Mouse (Mus musculus) cortical plate, adult 2 months (tissue): ENCODE results near the gene Gzmm. TPM values are rescaled to one million over a fixed set of nuclear protein-coding genes. Genes with fewer than 3 reads are reported as not detected.

Source experiments
- H3K27ac ChIP-seq: fragments of 200-500 bp; 2 replicates; pipeline ENCODE4 v1.5.1; 2012; ENCODE audit warnings: low read length, control low read depth, inconsistent platforms; ENCODE audit not compliant: insufficient read depth
- H3K4me1 ChIP-seq: fragments of 200-500 bp; 2 replicates; pipeline ENCODE4 v1.6.1; 2011; ENCODE audit warnings: low read length; ENCODE audit not compliant: control insufficient read depth, insufficient read depth
- H3K4me3 ChIP-seq: fragments of 200-500 bp; 2 replicates; pipeline ENCODE4 v1.5.1; 2011; ENCODE audit warnings: mild to moderate bottlenecking, low read length, control low read depth; ENCODE audit not compliant: insufficient read depth
- CTCF ChIP-seq: fragments of 200-500 bp; IDR thresholded peaks from 2 replicates; pipeline ENCODE4 v1.5.1; 2011; ENCODE audit warnings: mild to moderate bottlenecking, control low read depth, low read length; ENCODE audit not compliant: insufficient read depth; ENCODE audit errors: extremely low read depth
- POLR2A ChIP-seq: fragments of 200-500 bp; IDR thresholded peaks from 2 replicates; pipeline ENCODE4 v1.6.1; 2011; ENCODE audit warnings: mild to moderate bottlenecking, low read length, control low read depth; ENCODE audit not compliant: insufficient read depth; ENCODE audit errors: extremely low read depth
- polyA plus RNA-seq: library from polyadenylated mRNA; depleted of rRNA; stranded (reverse); fragments of >200 nt; gene quantifications from 2 replicates; pipeline ENCODE4 v1.2.3, GENCODE M21; 2012

Gzmm gene
- polyA plus RNA-seq, 1 experiment = 1.1 TPM

- H3K4me1 ChIP-seq = peaks cover 8% of the 10 kb centered on the region; the same call in 1 of the 2 replicates
- TF ChIP-seq CTCF = no peak
- TF ChIP-seq POLR2A = no peak
- H3K27ac ChIP-seq = no peak overlapping the region
- no peak overlapping the region for H3K4me3 ChIP-seq
These were observed 32.3 kb downstream of the Gzmm start for GRCm38 (mm10) chr10:79721089-79721488.

DNA sequence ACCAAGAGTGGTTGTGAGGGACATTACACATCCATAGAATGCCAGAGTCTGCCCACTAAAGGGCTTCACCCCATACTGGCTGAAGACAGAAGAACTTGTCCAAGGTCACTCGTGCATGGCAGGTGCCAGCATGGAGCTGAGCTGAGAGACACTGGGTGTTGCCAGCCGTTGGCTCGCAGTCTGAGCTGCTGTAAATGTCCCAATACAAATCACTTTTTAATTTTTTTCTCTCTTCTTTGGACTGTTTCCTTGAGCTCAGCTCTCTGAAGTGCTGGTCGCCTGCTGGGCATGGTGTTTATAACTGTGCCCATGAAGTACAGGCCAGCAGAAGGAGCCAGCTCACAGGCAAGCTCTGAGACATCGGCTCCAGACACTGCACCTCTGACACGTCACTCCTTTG lies 34.2 kb downstream of the Gzmm start:
- no peak overlapping the region for H3K27ac ChIP-seq
- H3K4me3 ChIP-seq = no peak overlapping the region
- TF ChIP-seq POLR2A = no peak
- no peak for TF ChIP-seq CTCF
- H3K4me1 ChIP-seq = peaks cover 8% of the 10 kb centered on the region; the same call in 1 of the 2 replicates

GRCm38 (mm10) chr10:79723692-79724091 lies 34.9 kb downstream of the Gzmm start:
- H3K27ac ChIP-seq = no peak overlapping the region
- no peak for TF ChIP-seq POLR2A
- TF ChIP-seq CTCF = no peak
- H3K4me3 ChIP-seq = no peak overlapping the region
- H3K4me1 ChIP-seq = peaks cover 6% of the 10 kb centered on the region; the same call in 1 of the 2 replicates

DNA sequence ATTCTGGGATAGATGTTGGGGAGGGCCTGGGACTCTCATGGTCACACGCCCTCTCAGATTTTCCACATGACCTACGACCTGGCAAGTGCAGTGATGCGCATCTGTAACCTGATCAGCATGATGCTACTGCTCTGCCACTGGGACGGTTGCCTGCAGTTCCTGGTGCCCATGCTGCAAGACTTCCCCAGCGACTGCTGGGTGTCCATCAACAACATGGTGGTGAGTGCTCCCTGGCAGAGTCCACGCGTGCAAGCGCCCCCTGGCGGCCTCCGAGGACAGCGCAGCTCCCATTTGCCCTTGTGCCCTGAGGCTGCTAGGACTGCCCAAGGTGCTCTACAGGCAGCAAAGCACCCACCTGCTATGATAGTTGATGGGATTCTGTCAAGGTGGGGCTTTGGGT lies 37.3 kb downstream of the Gzmm start:
- TF ChIP-seq CTCF (peak; percentile 41; the same call in 1 of the 2 replicates), POLR2A (no peak)
- no peak overlapping the region for H3K27ac ChIP-seq
- peaks cover 4% of the 10 kb centered on the region for H3K4me1 ChIP-seq
- no peak overlapping the region for H3K4me3 ChIP-seq

GRCm38 (mm10) chr10:79728323-79729249 lies 39.8 kb downstream of the Gzmm start:
- Histone ChIP-seq H3K4me1 (peaks cover 2% of the 10 kb centered on the region; the same call in 1 of the 2 replicates), H3K4me3 (no peak overlapping the region), H3K27ac (peak overlapping the region; percentile 60)
- TF ChIP-seq POLR2A = no peak
- no peak for TF ChIP-seq CTCF

DNA sequence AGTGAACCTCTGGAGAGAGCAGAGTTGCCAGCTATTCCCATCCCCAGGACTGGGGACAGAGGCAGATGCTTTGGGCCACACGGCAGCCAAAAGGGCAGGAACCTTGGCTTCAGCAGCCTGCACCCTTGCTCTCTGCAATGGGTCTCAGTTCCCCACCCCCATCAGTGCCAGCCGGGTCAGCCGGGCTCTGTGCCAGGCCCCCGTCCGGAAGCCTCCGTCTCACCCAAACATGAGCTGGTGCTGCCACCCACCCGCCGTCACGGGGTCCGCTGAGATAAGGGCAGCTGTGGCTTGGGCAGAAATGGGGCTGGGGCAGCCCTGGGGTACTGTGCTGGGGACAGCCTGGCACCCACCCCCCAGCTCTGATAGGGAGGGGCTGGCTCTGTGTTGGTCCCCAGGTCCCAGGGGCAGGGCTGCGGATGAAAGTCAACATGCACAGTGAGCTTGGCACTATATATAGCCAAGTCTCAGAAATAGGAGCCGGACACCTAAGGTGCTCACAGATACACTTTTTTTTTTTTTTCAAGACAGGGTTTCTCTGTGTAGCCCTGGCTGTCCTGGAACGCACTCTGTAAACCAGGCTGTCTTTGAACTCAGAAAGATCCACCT lies 40.6 kb downstream of the Gzmm start:
- Histone ChIP-seq H3K4me1 (peaks cover 2% of the 10 kb centered on the region; the same call in 1 of the 2 replicates), H3K4me3 (no peak overlapping the region), H3K27ac (peak overlapping the region; percentile 47; the same call in 1 of the 2 replicates)
- TF ChIP-seq POLR2A (no peak), CTCF (no peak)

GRCm38 (mm10) chr10:79732500-79732899 lies 43.7 kb downstream of the Gzmm start:
- H3K27ac ChIP-seq = no peak overlapping the region
- H3K4me1 ChIP-seq = peaks cover 2% of the 10 kb centered on the region; the same call in 1 of the 2 replicates
- peak; percentile 62 for TF ChIP-seq CTCF
- no peak for TF ChIP-seq POLR2A
- H3K4me3 ChIP-seq = no peak overlapping the region

GRCm38 (mm10) chr10:79733847-79734246 lies 45.0 kb downstream of the Gzmm start:
- Histone ChIP-seq H3K27ac (no peak overlapping the region), H3K4me3 (no peak overlapping the region), H3K4me1 (peaks cover 1% of the 10 kb centered on the region; the same call in 1 of the 2 replicates)
- TF ChIP-seq CTCF = no peak
- TF ChIP-seq POLR2A = no peak

DNA sequence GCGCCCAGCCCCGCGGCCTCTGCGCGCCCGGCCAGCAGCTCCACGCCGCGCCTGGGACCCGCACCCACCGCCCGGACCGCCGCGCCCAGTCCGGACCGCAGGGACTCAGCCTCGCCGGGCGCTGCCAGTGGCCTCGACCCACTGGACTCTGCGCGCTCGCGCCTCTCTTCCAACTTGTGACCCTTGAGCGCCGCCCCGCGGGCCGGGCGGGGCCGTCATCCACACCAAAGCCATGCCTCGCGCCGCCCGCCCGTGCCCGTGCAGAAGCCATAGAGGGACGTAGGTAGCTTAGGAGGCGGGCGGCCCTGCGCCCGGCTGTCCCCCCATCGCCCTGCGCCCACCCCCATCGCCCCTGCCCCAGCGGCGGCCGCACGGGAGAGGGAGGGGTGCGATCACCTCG lies 46.5 kb downstream of the Gzmm start:
- Histone ChIP-seq H3K4me3 (no peak overlapping the region), H3K4me1 (no peaks in the 10 kb centered on the region), H3K27ac (no peak overlapping the region)
- TF ChIP-seq CTCF = no peak
- TF ChIP-seq POLR2A = no peak

GRCm38 (mm10) chr10:79736706-79737105 lies 47.9 kb downstream of the Gzmm start:
- no peak overlapping the region for H3K27ac ChIP-seq
- no peak overlapping the region for H3K4me3 ChIP-seq
- no peak for TF ChIP-seq POLR2A
- TF ChIP-seq CTCF = no peak
- no peaks in the 10 kb centered on the region for H3K4me1 ChIP-seq
